Mouse (Mus musculus) lung, adult 18-20 months (tissue): ENCODE data around the gene Cntnap5a.

ENCODE experiments used
- DNase-seq, 2 experiments: peaks; one replicate each; pipeline ENCODE4 v3.0.0; 2022; ENCODE audit warnings: mixed read lengths in 2 of 2

Cntnap5a gene

GRCm38 (mm10) chr1:116367572-116367971 is 683.0 kb downstream of the Cntnap5a start:
- DNase-seq: no peak

- no peak for DNase-seq
Measured at GRCm38 (mm10) chr1:116370817-116371216, 686.3 kb downstream of the Cntnap5a start.

- no peak for DNase-seq
Measured at GRCm38 (mm10) chr1:116373551-116373950, 689.0 kb downstream of the Cntnap5a start.

GRCm38 (mm10) chr1:116392390-116392789 is 707.8 kb downstream of the Cntnap5a start:
- DNase-seq: no peak

GRCm38 (mm10) chr1:116401996-116402656 is 717.6 kb downstream of the Cntnap5a start:
- no peak for DNase-seq

- no peak for DNase-seq
Measured at GRCm38 (mm10) chr1:116409836-116410235, 725.3 kb downstream of the Cntnap5a start.

- no peak for DNase-seq
Measured at GRCm38 (mm10) chr1:116428396-116428795, 743.8 kb downstream of the Cntnap5a start.

GRCm38 (mm10) chr1:116455115-116455717 is 770.7 kb downstream of the Cntnap5a start:
- DNase-seq: no peak

GRCm38 (mm10) chr1:116477703-116478102 is 793.1 kb downstream of the Cntnap5a start:
- peak in 1 of 2 experiments; percentile 1 for DNase-seq

GRCm38 (mm10) chr1:116488780-116489569 is 804.4 kb downstream of the Cntnap5a start:
- no peak for DNase-seq

- no peak for DNase-seq
Measured at GRCm38 (mm10) chr1:116577969-116578666, 893.6 kb downstream of the Cntnap5a start.

GRCm38 (mm10) chr1:116616272-116616671 is 931.7 kb downstream of the Cntnap5a start:
- no peak for DNase-seq
